Mouse (Mus musculus) left cerebral cortex, adult 8-10 months (tissue): ENCODE measurements around the gene Chst3. TPM values are rescaled to one million over a fixed set of nuclear protein-coding genes. Genes with fewer than 3 reads are reported as not detected.
A peak's percentile ranks its signal among the peaks of the same experiment; 100 is the strongest.
"Not testable (repeated sequence)": the region's sequence is repeated elsewhere in the genome, so short reads cannot be mapped to it uniquely, and the experiment has no call there.

Experiments
- DNase-seq, 2 experiments: peaks; one replicate each; pipeline ENCODE4 v3.0.0; 2022; ENCODE audit warnings: low spot score in 2 of 2
- total RNA-seq, 4 experiments: library from RNA; stranded (reverse); gene quantifications; 2 replicates each; pipeline ENCODE4 v1.2.4; 2022

The Chst3 gene
- total RNA-seq, 4 experiments from 2014 or later: 1.2 to 2.0 (median 1.9) TPM

DNA sequence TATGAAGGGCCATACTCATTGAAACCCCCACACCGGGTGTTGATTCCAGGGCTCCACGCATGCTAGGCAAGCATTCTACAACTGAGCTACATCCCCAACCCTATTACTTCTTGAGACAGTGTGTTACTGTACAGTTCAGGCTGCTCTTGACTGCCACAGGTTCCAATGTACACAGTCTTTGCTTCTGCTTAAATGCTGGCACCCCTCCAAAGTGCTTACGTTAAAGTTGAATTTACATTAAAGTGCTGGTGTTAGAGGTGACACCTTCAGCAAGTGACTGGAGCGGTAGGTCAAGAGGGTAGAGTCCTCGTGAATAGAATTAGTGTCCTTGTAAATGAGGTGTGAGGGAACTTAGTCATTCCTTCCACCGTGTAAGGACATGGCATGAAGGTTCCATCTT, 19.7 kb downstream of the Chst3 start:
- DNase-seq: no peak

- DNase-seq: no peak
Measured at GRCm38 (mm10) chr10:60197406-60197821, 21.6 kb downstream of the Chst3 start.

DNA sequence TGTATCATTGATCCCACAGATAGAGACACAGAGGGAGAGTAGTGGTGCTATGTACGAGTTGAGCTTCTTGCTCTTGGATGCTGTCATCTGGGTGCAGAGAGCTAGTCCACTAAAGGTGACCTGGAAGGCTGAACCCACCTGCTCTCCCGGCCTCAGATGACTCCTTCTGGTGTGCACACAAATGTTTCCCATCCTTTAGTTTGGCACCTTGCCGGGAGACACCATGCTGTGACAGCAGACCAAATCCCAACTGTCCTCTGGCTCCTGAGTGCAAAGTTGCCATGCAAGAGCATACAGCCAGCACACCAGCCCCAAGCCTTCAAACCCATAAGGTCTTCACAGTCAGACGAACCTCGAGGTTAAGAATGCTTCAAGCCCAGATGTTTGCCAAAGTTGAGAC, 22.1 kb downstream of the Chst3 start:
- DNase-seq: no peak

- peak in 1 of 2 experiments; percentile 36 for DNase-seq
Measured at GRCm38 (mm10) chr10:60195087-60195486, 24.0 kb downstream of the Chst3 start.

GRCm38 (mm10) chr10:60193532-60194423, 25.3 kb downstream of the Chst3 start:
- DNase-seq: no peak

DNA sequence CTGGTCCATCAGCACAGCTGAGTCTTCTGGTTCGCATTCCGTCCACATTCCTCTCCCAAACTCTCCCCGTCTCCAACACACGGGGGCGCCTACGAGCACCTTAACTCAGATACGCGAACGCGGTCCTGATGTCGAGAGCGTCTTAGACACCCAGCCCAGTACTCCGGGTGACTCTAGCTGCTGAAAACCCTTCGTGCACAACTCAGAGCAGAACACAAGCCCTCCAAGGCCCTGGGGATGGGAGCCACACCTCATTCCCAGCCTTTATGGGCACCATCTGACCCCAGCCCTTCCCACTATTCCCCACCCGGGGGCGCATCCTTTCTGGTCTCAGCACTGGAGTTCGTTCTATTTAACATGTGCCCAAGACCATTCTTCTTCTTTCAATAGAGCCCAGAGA, 27.3 kb downstream of the Chst3 start:
- DNase-seq: peak; percentile 58 to 88

GRCm38 (mm10) chr10:60189534-60190186, 29.4 kb downstream of the Chst3 start:
- no peak for DNase-seq

DNA sequence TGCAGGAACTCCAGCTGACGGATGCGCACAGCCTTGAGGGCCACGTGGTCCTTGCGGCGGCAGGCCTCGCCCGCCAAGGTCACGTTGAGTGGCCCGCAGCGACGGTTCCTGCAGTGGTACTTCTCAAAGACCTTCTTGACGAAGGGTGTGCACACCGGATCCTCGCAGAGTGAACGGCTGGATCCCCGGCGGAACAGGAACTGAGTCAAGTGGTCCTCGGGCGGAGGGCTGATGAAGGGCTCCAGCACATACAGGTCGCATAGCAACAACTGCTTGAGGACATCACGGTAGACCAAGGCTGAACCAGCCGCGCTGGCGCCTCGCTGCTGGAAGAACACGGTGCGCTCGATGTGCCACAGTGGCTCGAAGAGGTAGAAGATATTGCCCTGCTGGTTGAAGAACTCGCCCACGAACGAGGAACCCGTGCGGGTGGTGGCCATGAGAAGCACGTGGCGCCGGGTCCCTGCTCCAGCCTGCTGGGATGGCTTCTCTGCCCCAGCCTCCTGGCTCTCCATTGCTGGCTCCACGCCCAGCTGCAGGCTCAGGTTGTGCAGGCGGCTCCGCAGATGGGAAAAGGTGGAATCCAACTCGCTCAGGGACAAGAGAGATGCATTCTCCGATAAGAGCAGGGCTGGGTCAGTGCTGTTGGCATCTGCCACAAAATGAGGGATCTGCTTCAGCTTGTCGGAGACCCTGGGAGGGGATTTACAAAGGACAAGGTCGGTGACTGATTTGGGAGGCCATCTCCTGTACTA, 32.7 kb downstream of the Chst3 start:
- no peak for DNase-seq

GRCm38 (mm10) chr10:60185023-60185709, 33.9 kb downstream of the Chst3 start:
- no peak for DNase-seq

DNA sequence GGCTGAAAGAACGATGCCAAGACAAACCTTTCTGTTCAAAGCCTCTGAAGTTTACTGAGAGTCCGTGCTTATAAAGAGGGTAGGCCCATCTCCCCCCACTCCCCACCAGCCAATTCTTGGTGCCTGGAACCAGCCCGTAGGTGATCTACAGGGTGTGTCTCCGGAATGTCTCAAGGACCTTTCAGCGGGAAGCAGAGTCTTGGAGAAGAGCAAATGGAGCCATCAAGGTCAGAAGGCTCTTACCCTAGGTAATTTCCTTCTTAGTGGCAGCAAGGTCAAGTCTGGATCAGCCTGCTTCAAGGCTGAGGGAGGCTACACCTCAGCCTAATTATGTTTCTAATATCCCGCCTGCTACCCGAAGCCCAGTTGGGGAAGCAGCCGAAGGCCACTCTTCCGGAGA, 43.8 kb downstream of the Chst3 start:
- not testable (repeated sequence) for DNase-seq

DNA sequence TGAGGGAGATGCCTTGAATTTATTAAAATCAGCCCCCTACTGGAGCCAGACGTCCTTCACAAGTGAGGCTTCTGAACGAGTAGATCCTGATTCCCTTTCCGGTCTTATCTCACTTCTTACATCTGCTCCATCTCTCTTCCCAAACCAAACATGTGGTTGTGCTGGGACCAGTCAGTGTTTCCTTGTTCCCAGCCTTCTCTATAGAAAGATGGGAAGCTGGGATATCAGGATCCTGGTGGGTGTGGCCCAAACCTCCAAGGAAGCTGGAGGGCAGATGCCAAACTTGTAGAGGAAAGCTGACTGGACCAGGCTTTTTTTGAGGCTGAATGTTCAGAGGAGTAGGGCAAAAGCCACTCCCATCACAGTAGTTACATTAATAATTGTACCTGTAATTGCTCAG, 44.6 kb downstream of the Chst3 start:
- no peak for DNase-seq

- peak; percentile 70 to 92 for DNase-seq
Measured at GRCm38 (mm10) chr10:60173035-60173434, 46.0 kb downstream of the Chst3 start.

DNA sequence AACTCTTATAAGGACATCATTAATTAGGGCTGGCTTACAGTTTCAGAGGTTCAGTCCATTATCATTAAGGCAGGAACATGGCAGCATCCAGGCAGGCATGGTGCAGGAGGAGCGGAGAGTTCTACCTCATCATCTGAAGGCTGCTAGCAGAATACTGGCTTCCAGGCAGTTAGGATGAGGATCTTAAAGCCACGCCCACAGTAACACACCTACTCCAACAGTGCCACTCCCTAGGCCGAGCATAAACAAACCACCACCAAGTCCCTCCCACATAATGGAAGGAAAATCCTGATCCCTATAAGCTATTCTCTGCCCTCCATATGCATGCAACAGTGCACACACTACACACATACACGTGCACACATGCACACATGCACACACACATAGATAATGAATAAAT, 46.8 kb downstream of the Chst3 start:
- no peak for DNase-seq

DNA sequence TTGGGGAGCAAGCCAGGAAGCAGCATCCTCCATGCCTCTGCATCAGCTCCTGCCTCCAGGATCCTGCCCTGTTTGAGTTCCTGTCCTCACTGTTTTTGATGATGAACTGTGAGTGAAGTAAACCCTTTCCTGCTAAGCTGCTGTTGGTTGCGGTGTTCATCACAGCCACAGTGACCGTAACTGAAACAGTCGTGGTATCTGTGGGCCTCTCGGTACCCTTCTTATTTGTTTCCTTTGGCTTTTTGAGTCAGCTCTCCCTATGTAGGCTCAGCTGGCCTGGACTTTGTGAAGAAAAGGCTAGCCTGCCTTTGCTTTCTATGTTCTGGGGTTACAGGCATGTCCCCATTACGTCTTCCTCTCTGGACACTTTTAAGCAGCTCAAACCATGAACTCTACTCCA, 47.7 kb downstream of the Chst3 start:
- DNase-seq: no peak

GRCm38 (mm10) chr10:60170326-60171089, 48.6 kb downstream of the Chst3 start:
- DNase-seq: no peak

DNA sequence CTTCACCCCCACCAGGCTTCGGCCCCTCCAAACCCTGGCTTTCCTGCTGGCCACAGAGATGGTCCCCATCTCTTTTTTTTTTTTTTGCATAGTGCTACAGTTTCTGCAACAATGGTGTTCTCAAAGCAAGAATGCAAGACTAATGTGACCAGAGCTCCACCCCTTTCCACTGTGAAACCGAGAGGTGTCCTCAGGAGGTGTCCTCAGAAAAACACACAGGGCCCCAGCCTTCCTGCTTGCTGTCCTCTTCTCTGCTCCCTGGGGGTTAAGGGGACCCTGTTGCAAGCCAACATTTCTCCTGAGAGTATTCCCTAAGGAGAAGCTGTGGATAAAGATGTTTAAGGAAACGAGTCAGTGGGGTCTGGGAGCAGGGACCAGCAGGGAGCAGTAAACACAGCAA, 50.1 kb downstream of the Chst3 start:
- no peak for DNase-seq

DNA sequence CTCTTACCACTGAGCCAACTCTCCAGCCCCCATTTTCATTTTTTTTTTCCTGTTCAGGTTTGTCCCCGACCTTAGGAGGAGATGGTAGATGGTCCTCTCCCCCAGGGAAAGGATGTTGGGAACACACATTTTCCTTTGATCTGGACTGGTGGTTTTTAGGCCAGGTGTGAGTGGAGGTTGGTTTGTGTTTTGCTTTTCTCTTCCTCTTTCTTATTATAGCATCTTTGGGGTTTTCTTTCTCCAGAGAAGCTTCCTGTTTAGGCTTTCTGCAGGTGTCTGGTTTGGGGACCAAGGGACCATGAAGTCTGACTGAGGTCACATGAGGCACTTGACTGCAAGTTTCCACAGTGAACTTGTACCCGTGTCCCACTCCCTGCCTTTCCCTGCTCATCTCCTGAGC, 50.8 kb downstream of the Chst3 start:
- DNase-seq: no peak

GRCm38 (mm10) chr10:60166068-60166467, 53.0 kb downstream of the Chst3 start:
- no peak for DNase-seq

- DNase-seq: no peak
Measured at GRCm38 (mm10) chr10:60164869-60165268, 54.2 kb downstream of the Chst3 start.

DNA sequence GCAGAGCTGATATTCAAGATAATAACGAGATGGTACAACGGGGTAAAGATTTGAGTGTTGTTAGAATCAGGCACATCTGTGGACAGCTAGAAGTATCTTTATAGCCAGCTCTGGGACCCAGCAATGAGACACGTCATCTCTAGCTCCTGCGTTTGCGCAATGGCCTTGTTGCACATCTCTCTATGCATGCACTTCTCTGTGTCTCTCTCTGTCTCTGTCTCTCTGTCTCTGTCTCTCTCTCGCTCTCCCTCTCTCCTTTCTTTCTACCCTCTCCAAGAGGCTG, 56.1 kb downstream of the Chst3 start:
- no peak for DNase-seq
